Mouse (Mus musculus): Measurements from ENCODE around the gene Clrn1. TPM values are rescaled to one million over a fixed set of nuclear protein-coding genes. Genes with fewer than 3 reads are reported as not detected.

Gene Clrn1
- not detected for polyA plus RNA-seq (2014; fragmentation: Illumina TruSeq; extraction: RNeasy Lipid Tissue Mini Kit (QIAGEN cat#74804); ENCODE audit: insufficient read depth, low read depth, low replicate concordance)

GRCm38 (mm10) chr3:58884801-58885573 lies at the start of gene Clrn1:
TSS of gene Clrn1 (minus strand) at chr3:58885340.

DNA sequence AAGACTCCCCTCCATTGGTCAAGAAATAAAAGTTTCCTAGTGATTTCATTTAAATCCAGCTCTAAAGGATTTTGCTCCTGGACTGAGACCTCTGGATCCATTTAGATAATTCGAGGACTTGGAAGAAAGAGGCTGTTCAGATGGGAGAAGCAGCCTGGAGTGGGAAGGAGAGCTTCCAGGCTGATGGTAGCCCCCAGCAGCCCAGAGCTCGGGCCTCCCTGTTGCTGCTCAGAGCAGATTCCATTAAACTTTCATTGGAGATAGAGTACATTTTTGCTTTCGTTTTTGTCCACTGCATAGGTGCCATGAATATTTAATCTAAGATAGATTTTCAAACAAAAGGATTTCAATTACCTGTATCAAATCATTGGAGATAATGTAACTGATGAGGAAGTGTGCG lies 62.9 kb downstream of the Clrn1 start, which contains the start of gene Mindy4b-ps:
TSS of gene Mindy4b-ps (minus strand) at position 101 of the 400 bp plus-strand sequence.

Other genes starting within 250 kb of the Clrn1 start
- gene Erich6, start 248.1 kb downstream of the Clrn1 start, polyA plus RNA-seq (2014; fragmentation: Illumina TruSeq; extraction: RNeasy Lipid Tissue Mini Kit (QIAGEN cat#74804); ENCODE audit: insufficient read depth, low read depth, low replicate concordance) = not detected
- gene Siah2, start 192.9 kb downstream of the Clrn1 start, polyA plus RNA-seq (2014; fragmentation: Illumina TruSeq; extraction: RNeasy Lipid Tissue Mini Kit (QIAGEN cat#74804); ENCODE audit: insufficient read depth, low read depth, low replicate concordance) = 7.7 TPM
- gene Mindy4b-ps, start 63.0 kb downstream of the Clrn1 start, polyA plus RNA-seq (2014; fragmentation: Illumina TruSeq; extraction: RNeasy Lipid Tissue Mini Kit (QIAGEN cat#74804); ENCODE audit: insufficient read depth, low read depth, low replicate concordance) = not detected
- gene Med12l, start 120.5 kb upstream of the Clrn1 start, polyA plus RNA-seq (2014; fragmentation: Illumina TruSeq; extraction: RNeasy Lipid Tissue Mini Kit (QIAGEN cat#74804); ENCODE audit: insufficient read depth, low read depth, low replicate concordance) = 0.21 TPM
- gene Gpr171, start 216.5 kb upstream of the Clrn1 start, polyA plus RNA-seq (2014; fragmentation: Illumina TruSeq; extraction: RNeasy Lipid Tissue Mini Kit (QIAGEN cat#74804); ENCODE audit: insufficient read depth, low read depth, low replicate concordance) = 4.6 TPM

Data from lung, adult 10 weeks (tissue).